Mouse (Mus musculus) lung, adult 18-20 months (tissue): ENCODE results near the gene Cox8a.
A peak's percentile ranks its signal among the peaks of the same experiment; 100 is the strongest.

Experiments
- DNase-seq, 2 experiments: peaks; one replicate each; pipeline ENCODE4 v3.0.0; 2022; ENCODE audit warnings: mixed read lengths in 2 of 2

The Cox8a gene

DNA sequence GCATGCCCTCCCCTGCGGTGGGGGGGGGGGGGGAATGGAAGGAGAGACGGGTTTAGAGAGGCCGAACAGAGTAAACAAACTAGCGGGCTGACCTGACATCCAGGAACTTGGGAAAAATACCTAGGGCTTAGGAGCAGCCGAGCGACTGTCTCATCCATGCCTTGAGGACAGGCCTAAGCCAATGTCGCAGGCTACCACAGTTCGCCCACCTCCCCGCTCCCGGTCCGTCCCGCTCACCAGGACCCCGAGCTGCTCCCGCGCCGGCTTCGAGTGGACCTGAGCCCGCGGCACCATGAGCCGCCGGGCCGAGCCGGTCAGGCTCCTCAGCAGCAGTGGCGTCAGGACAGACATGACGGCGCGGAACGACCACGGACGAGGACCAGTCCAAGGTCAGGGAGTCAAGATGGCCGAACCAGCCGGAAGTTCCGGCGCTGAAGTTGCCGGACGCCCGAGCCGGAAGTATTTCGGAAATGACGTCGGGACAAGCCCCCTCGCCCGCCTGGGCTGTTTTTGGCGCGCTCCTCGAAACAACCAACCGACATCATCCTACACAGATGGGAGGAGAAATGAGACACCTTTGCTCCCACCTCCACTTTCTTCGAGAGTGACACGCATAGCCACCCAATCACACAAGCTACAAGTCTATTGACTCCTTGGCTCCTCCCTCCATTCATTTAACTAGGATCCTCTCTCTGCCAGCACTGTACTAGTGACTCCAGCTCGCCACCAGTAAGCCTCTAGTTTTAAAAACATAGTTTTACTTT is at the start of gene Cox8a:
Cox8a (minus strand) TSS at position 455 of the 764 bp plus-strand sequence.
- peak; percentile 98 to 99 for DNase-seq

DNA sequence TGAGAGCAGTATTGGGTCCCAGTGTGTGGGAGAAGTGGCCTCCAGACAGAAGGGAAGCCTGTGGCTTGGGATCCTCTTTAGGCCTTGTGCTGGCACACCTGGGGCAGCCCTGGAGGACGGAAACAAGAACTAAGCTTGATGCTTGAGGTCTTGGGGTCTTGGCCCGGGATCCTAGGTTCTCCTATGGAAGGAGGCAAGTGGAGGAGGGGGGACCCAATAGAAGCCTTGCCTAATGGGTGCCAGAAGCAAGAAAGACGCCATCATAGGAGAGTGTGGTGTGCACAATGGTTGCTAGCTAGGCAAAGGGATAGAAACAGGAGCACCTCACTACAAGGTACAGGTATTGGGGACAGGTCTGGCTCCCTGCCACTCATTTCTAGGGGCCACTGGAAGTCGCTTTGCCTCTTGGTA is 49.0 kb upstream of the Cox8a start:
- no peak for DNase-seq

DNA sequence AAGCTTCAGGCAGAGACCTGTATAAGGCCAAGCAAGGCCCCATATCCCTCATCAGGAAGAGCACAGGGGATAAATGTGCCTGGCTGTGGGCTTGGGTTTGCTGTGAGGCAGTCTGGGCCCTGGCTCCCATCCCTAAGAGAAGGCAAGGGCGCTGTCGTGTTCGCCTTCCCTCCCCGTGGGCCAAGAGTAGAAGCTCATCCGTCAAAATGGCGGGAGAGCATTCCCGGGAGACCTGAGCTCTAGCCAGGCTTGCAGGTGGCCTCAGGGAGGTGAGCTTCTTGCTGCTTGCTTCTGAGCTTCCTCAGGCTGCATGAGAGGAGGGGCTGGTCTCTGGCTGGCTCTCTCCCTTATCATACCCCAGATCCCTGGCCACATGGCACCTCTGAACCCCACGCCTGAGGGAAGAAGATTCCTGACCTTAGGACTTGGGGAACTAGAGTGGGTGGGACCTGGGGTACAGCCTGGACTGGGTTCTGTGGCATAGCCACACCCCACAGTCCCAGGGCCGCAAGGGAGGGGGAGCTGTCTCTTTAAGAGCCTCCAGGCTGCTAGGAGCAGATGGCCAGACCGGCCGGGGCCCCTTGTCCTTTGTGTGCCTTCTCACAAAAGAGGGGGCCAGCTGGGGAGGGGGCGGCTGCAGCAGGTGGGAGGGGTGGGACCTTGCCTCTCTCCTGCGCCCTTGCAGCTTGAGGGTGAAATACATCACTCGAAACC is 48.2 kb upstream of the Cox8a start:
- no peak for DNase-seq

DNA sequence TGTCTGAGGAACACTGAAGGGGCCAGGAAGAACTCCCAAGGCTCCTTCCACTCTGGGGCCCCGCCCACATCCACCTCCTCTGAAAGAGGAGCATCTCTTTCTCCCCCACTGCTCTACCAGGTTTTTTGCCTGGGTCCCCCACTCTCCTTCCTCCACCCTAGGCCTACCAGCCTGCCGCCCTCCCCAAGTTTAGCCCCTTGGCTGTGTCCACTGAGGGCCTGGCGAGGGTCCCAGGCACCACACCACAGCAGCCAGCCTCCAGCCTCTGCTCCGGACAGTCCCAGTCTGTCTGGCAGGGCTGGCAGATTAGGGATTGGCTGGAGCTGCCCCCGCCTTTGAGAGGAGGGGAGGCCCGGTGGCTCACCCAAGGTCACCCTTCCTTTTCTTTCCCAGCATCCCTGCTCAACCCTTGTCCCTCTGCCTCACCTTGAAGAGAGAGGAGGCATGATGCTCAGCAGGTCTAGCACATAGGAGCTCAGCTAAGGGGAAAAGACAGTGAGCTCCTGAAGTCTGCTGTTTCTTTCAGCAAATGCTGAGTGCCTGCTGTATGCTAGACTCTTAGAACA is 47.4 kb upstream of the Cox8a start:
- no peak for DNase-seq

DNA sequence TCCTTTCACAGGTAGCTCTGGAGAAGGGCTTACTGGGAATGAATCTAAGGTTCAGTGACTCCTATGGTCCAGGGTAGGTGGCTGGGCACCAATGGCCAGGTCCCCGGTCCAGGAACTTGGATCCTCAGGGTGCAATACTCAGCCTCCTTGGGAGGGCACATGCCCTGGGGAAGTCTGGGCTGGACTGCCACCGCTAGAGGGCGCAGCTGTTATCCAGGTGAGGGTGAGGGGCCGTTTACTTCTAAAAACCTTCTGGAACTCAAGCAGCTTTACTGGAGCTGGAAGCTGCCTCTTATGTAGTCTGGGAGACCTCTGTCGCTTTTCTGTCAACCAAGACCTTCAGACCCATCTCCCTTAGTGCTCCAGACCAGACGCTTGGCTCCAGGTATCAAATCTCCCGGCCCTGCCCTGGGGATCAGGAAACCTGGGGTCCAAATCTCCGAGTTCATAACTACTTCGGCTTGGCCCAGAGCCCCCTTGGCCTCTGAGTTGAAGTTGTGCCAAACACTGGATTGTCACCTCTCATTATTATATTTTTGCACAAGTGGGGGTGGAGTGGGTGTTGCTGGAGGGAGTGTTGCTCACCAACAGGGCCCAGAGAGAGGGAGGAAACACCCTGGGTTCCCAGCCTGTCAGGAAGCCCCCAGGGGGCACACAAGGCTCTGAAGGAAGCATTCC is 46.8 kb upstream of the Cox8a start:
- peak; percentile 78 to 83 for DNase-seq

DNA sequence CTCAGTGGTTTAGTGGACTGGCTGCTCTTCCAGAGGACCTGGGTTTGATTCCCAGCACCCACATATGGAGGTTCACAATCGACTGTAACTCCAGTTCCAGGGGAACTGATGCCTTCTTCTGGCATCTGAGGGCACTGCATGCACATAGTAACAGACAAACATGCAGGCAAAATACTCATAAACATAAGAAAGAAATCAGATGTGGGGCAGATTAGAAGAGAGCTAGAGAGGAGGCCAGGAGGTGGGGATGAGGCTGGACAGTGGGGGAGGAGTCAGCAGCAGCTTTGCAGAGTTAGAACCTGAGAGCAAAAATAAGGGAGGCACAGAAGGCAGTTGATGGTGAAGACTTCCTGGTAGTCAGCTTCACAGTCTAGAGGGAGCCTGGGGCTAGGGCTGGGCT is 45.2 kb upstream of the Cox8a start:
- DNase-seq = no peak

DNA sequence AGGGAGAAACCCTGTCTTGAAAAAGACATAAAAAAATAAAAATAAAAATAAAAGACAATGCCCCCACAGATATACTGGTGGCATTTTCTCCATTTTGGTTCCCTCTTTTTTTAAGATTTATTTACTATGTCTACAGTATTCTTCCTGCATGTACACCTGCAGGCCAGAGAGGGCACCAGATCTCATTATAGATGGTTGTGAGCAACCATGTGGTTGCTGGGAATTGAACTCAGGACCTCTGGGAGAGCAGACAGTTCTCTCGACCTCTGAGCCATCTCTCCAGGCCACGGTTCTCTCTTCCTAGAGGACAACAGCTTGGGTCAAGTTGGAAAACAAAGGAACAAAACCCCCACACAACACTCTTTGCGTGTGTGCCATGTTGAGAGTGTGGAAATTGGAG is 44.5 kb upstream of the Cox8a start:
- DNase-seq = no peak

DNA sequence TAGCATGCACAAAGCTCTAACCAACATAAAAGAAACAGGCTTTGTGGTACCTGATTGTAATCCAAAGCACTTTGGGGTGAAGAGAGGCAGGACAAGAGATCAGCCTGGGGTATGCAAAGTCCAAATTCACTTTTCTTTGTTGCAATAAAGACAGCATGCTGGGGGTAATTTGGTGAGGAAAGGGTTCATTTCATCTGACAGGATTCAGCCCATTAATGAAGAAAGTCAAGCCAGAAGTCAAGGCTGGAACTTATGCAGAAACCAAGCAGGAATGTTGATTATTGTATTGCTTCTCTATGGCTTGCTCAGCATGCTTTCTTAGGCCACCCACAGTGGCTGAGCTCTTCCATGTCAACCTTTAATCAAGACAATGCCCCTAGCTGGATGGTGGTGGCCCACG is 44.1 kb upstream of the Cox8a start:
- DNase-seq = no peak

DNA sequence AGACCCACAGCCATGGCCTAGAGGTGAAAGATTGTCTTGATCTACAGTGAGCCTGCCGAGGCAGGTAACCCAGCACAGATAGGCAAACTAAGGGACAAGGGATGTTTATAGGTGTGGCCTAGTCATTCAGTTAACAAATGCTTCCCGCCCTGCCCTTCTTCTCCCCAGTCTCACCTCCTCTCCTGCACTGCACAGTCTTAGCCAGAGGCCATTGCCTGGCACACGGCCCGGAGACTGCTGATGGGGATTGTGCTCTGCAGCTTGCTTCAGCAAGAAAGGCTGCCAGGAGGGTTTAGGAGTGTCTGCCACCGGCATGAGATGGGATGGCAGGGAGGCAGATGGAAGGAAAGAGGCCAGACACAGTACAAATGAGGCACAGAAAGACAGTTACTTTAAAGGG is 40.5 kb upstream of the Cox8a start:
- DNase-seq = no peak

DNA sequence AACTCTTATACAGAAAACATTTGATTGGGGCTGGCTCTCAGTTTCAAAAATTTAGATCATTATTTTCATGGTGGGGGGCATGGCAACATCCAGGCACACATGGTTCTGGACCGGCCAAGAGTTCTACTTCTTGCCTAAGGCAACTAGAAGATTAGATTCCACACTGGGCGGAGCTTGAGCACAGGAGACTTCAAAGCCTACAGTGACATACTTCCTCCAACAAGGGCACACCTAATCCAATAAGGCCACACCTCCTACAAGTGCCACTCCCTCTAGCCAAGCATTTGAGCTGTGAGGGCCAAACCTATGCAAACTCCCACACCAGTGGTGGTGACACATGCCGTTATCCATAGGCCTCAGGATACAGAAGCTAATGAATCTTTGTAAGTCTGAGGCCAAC is 28.6 kb upstream of the Cox8a start:
- no peak for DNase-seq

DNA sequence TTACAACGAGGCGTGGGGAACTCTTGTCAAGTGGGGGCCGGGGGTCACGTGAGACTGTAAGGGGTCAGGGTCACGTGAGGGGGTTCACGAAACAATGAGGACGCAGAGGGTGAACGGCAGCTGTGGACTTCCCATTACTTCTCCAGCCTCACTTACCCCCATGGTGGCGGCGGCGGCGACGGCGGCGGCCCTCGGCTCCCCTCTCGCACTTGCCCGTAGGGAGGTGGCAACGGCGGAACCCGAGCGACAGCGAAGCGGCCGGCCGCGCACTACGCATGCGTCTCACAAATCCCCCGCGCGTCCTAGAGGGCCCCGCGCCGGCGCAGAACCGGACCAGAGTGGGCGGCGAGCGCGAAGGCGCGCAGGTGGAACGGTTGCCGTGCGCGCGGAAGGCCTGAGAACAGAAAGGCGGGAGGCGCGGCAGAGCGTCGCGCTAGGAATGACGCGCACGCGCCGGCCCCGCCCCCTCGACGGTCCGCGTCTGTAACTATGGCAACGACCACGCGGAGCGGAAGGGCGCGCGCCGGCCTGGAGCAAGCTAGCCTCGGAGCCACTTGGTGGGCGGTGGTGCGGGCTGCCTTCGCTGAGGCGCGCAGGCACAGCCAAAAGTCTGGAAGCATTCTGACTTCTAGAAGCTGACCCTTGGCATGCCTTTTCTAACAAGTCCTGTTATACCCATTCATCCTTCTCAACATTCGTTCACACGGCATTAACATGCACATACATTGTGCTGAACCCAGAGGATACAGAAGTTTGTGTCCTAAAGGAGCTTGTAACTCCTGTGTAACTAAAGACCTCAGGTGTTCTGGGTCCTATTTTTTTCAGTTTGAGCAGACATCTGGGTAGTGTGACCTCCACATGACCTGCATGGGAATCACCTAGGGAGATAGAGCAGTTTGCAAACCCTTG is 23.6 kb upstream of the Cox8a start, which contains the start of gene Naa40:
Naa40 (minus strand) TSS at position 402 of the 909 bp plus-strand sequence.
- DNase-seq = peak; percentile 91 to 93

DNA sequence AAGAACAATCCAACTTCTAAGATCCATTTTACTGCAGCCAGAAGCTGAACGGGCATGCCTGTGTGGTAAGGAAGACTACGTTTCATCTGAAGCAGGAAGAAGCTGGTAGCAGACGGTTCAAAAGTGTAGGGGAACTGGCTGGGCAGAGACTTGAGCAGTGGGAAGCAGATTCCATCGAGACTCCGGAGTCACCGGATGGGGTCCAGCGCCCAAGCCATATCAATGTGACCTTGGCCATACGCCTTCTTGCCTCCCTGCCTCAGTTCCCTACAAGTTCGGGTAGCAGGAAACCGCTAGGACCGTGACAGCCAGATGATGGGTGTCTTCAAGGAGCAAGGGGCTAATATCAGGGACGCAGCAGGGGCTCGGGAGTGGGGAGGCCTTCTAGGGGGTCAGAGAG is 22.9 kb upstream of the Cox8a start:
- DNase-seq = no peak

DNA sequence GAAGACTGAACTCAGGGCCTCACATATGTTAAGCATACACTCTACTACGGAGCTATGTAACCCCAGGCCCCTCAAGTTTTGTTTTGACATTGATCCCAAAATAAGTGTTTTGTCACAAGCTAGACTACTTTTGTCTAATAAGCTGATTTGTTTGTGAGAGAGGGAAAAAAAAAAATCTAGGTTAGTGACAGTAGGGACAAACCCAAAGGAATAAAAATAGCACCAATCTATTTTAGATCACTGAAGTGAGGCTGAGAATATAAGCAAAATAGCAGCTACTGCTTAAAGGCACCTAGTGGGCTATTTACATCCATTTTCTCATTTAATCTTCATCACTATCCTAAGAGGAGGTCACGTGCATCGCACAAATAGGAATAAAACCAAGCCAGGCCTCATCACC is 22.2 kb upstream of the Cox8a start:
- no peak for DNase-seq

DNA sequence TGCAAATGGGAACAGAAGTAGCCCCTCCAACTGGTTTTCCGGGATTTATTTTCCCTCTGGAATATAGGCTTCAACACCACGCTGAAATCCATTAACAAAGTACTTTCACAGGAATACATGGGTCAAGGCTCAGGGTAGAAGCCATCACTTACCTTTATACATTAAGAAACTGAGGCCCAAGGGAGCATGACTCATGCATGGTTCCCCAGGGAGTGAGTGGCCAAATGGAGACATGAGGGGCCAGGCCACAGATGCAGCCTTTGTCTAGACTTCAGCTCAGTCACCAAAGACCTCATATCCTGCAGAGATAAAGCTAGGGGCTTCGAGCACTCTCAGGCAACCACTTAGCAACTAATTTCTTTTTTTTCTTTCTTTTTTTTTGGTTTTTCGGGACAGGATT is 19.3 kb upstream of the Cox8a start:
- no peak for DNase-seq

DNA sequence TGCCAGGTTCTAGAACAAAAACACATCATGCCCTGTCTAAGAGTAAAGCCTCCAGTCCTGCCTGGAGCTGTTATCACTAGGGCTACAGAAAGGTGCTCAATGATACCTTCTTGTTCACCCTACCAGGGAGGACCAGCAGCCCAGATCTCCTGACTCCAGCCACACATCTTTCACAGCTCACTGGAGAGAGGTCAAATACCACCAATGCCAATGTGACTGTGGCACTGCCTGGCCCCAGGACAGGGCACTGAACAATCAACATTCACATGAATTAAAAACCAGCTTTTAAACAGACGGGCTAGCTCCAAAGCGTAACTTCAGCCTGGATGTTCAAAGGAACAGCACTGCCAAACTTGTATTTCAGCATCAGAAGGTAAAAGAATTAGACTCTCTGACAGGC is 18.6 kb upstream of the Cox8a start:
- no peak for DNase-seq

DNA sequence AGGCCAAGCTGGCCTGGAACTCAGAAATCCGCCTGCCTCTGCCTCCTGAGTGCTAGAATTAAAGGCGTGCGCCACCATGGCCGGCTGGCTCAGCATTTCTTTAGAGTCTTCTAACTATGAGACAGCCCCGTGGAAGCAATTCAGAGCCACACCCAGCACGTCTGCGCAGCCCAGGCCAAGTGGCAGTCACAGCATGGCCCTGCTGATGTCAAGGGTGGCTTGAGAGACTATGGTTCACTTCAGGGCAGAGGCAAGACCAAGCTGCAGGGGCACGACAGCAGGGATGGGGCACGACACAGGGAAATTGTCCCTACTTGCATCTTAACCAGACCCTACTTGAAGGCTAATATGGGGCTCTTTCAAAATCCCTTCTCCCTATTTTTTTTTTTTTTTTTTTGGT is 18.0 kb upstream of the Cox8a start:
- no peak for DNase-seq

DNA sequence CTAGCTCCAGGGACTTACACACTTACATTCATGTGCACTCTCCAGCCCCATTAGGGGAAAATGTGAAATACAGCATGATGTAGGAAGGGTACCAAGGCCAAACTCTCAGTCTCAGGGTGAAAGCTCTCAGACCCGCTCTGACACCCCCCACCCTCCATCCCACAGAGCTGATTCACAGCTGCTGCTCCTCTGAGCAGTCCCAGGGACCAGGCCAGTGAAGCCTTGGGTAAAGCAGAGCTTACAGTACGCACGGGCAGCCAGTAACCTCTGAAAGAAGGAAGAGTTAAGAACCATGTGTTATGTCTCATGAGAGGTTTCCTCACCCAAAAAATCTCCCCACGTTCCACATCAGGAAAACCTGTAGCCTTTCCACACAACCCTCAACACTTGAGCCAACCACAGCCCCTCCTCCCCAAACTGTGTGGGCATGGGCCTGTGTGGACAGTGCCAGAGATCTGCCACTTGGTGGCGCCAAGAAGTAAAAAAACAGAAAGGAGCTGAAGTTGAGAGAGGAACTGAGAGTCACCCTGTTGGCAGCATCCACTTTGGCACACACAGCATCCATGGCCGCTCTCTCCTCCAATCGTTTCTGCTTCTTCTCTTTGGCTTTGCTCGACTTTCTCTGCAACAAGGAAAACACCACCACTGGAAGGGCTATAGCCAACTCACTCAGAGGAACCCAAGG is 17.3 kb upstream of the Cox8a start:
- DNase-seq = peak; percentile 79 to 86

DNA sequence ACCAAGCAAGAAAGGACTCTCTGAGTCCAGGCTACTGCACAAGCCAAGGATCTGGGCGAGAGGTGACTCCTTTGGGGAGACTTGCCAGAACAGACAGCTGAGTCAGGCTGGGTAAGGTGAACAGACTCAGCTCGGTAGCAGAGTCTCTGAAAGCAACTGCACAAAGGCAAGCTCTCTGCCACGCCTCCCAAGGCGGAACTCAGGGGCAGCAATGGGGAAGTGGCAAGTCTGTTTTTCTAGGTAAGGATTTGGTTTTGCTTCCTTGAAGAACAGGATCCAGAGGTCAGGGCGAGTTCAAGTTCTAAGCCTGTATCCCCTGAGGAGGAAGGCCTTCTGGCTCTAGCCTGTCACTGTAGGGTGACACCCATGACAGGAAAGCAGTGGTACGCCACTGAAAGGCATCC is 9.1 kb upstream of the Cox8a start:
- peak; percentile 51 to 62 for DNase-seq

DNA sequence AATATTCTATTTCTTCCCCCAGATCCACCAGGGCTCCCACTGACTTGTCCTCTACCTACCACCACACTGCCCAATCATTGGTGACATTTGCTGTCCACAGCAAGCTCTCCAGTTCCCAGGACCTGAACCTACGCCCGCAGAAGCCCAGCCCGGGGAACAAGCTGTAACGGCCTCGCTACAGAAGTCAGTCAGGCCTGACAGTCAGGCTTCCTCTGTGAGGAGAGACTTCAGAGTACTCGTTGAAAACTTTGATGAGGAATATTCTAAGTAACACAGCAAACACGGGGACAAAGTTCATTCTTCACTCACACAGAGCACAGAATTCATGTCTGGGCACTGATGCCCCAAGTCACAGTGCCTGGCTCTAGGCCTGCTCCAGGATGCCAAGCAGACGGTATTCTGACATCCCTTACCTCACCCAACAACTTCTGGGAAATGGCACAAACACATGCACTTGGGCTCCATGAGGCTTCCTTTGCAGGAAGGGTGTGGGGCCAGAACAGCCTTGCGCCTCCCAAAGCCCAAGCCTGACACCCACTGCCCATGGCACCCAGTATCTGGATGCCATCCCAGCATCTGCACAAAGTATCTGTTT is 7.8 kb upstream of the Cox8a start:
- DNase-seq = no peak

DNA sequence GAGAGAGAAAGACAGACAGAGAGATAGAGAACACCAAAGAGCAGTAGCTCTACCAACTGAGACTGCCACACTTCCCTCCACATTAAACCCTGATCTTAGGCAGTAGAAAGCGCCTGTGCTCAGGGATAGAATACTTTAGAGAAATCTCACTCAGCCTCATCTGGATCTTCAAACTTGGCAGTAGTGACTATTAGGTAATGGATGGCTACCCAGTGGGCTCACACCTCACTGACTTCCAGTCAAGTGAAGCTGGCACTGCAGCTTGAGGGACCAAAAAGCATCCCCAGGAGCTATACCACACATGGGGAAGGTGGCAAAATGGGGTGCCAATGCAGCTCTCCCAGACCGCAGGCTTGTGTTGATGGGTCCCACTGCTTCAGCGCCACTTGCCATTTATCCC is 6.8 kb upstream of the Cox8a start:
- no peak for DNase-seq

DNA sequence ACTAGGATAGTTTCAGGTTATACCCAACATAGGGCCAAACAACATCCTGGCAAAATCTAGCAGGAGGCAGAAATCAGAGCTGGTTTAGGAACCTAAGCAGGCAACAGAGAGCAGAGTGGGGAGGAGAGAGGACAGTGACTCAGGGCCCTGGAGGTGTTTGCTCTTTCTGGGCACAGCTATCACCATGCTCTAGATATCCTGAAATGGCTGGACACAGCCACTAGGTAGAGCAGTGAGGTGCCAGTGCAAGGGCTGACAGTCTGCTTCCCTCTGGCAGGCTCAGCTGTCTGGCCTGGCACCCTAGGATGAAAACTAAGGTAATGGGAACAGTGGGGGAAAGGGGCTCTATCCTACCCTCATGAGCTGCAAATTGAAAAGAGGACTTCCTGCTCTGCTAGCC is 6.1 kb upstream of the Cox8a start:
- no peak for DNase-seq
